ENCODE assay signal across 10 mouse cellular contexts in genomic region chr13:103985510-103986278, GRCm38 (mm10).
DNase-seq lines count a peak whose midpoint lies in the region; ATAC-seq and TF ChIP-seq lines count a peak whose summit lies in the region.
"Had no signal": no experiment of that assay in that cellular context is flagged by ENCODE, and none has a peak within 500 bp of the region (broad histone marks: within the 10 kb centered on the region; RNA-seq: fewer than 3 reads in every experiment).

No protein-coding gene starts in this region.

- peak overlapping the region; percentile 89 for H3K27ac ChIP-seq in kidney, embryonic 16.5 days (ENCODE audit: low read length)
- no peak overlapping the region for H3K27ac ChIP-seq in intestine, postnatal 0 days (ENCODE audit: low read depth, low read length)

- H3K4me3 ChIP-seq in kidney, embryonic 16.5 days (ENCODE audit: low read length): no peak overlapping the region
- no peak overlapping the region for H3K4me3 ChIP-seq in intestine, postnatal 0 days (ENCODE audit: low read depth, low read length)
- H3K4me3 ChIP-seq: erythroblast, embryonic 14.5 days had no signal

- no peak overlapping the region; the same call in 1 of the 2 replicates for H3K9ac ChIP-seq in kidney, embryonic 16.5 days (replicated peaks; ENCODE audit: low read length)
- H3K9ac ChIP-seq in intestine, postnatal 0 days (ENCODE audit: low read depth, low read length): no peak overlapping the region

- no peaks in the 10 kb centered on the region for H3K27me3 ChIP-seq in kidney, embryonic 16.5 days (ENCODE audit: insufficient read depth, low read length)
- no peaks in the 10 kb centered on the region for H3K27me3 ChIP-seq in intestine, postnatal 0 days (replicated peaks; ENCODE audit: control insufficient read depth, insufficient read depth, low read length)

- TF ChIP-seq CTCF in intestine, postnatal 0 days (IDR thresholded peaks at IDR 0.05; ENCODE audit: low read depth): no peak

- H3K9me3 ChIP-seq in kidney, embryonic 16.5 days (ENCODE audit: low read length): peaks cover 6% of the 10 kb centered on the region
- 0 out of 2 replicates have a peak, but pooled peaks cover 4% of the 10 kb centered on the region for H3K9me3 ChIP-seq in intestine, postnatal 0 days (ENCODE audit: control insufficient read depth)

- peaks cover 4% of the 10 kb centered on the region for H3K4me1 ChIP-seq in kidney, embryonic 16.5 days (ENCODE audit: insufficient read depth, low read length)
- 0 out of 2 replicates have a peak, but pooled peaks cover 3% of the 10 kb centered on the region for H3K4me1 ChIP-seq in intestine, postnatal 0 days (replicated peaks; ENCODE audit: control insufficient read depth, insufficient read depth, low read length)

- DNase-seq in adrenal gland, adult (ENCODE audit: inconsistent age in 2 of 2, low spot score in 1 of 2): peak; percentile 33 to 47
- no peak for DNase-seq in adrenal gland, adult 8-10 months
- no peak for DNase-seq in kidney, adult 8-10 months
- peak; percentile 30 for DNase-seq in skeletal muscle tissue, adult 2 months (ENCODE audit: low read depth, low spot score)
- DNase-seq in right cerebral cortex, postnatal 4 days: no peak
- DNase-seq in layer of hippocampus, postnatal 36 days: no peak

- 64% methylated on average over 20 of the region's 20 CpGs for WGBS in kidney, embryonic 16.5 days
- WGBS in intestine, postnatal 0 days: 61% methylated on average over 20 of the region's 20 CpGs

- ATAC-seq in kidney, embryonic 16.5 days (ENCODE audit: low FRiP score, low TSS enrichment): 0 out of 2 replicates have a peak, but pooled peaks have one; percentile 62
- ATAC-seq in intestine, postnatal 0 days: no peak

- no peaks in the 10 kb centered on the region for H3K36me3 ChIP-seq in kidney, embryonic 16.5 days (ENCODE audit: insufficient read depth, low read length)
- no peaks in the 10 kb centered on the region for H3K36me3 ChIP-seq in intestine, postnatal 0 days (ENCODE audit: control insufficient read depth, insufficient read depth)

- peak overlapping the region; percentile 18; the same call in 1 of the 2 replicates for H3K4me2 ChIP-seq in kidney, embryonic 16.5 days (replicated peaks; ENCODE audit: low read depth, low read length)
- H3K4me2 ChIP-seq in intestine, postnatal 0 days (replicated peaks; ENCODE audit: low read depth): 0 out of 2 replicates have a peak overlapping the region, but pooled peaks have one; percentile 21
- H3K4me2 ChIP-seq: heart, embryonic 11.5 days had no signal

Comparison
In these comparisons a context has a peak if more than half of its experiments do, and no peak if none do; other contexts are left out.
1. DNase-seq: peak in adrenal gland, adult (2 of 2) and skeletal muscle tissue, adult 2 months (single experiment); none in adrenal gland, adult 8-10 months (single experiment), kidney, adult 8-10 months (0 of 2), right cerebral cortex, postnatal 4 days (single experiment) and layer of hippocampus, postnatal 36 days (0 of 2).